Mouse (Mus musculus): ENCODE results near the gene Itgb3bp. TPM values are rescaled to one million over a fixed set of nuclear protein-coding genes. Genes with fewer than 3 reads are reported as not detected.

Gene Itgb3bp
- total RNA-seq, 4 experiments from 2014 or later, result 6.0 to 7.9 (median 6.6) TPM

GRCm38 (mm10) chr4:99724331-99724730, 205.3 kb downstream of the Itgb3bp start:
- DNase-seq (ENCODE audit: low spot score), result no peak

- DNase-seq (ENCODE audit: low spot score), result no peak
These were observed 211.7 kb downstream of the Itgb3bp start for GRCm38 (mm10) chr4:99717905-99718304.

- no peak for DNase-seq (ENCODE audit: low spot score)
These were observed 213.7 kb downstream of the Itgb3bp start for GRCm38 (mm10) chr4:99715783-99716416.

Other genes with a start within 250 kb of the Itgb3bp start
- gene Alg6, start 214.1 kb downstream of the Itgb3bp start, total RNA-seq (2022), result 1 to 10 TPM; 5.0 to 8.2 (median 6.5) TPM
- 1 to 10 TPM in 3 of 4 experiments, under 1 TPM in 1; 0.66 to 3.7 (median 1.6) TPM for gene Efcab7, start 100.6 kb downstream of the Itgb3bp start, total RNA-seq (2022)
- gene Pgm1, start 399 bp downstream of the Itgb3bp start, total RNA-seq (2022), result 100 to 1,000 TPM; 215 to 256 (median 242) TPM
- 1 to 10 TPM; 2.9 to 3.8 (median 3.3) TPM for gene Ror1, start 166.0 kb upstream of the Itgb3bp start, total RNA-seq (2022)

All from heart, adult 8-10 months (tissue).